Mouse (Mus musculus) intestine, embryonic 15.5 days (tissue): Measurements from ENCODE around the gene Sema3f. TPM values are rescaled to one million over a fixed set of nuclear protein-coding genes. Genes with fewer than 3 reads are reported as not detected.

Experiments used
- ATAC-seq: fragments of 200-750 bp; cut with Nextera tagmentation; 2 replicates; pipeline ENCODE4 v1.8.0; 2017; ENCODE audit warnings: moderate TSS enrichment, moderate library complexity
- H3K27ac ChIP-seq: fragments of 300-500 bp; sonication (generic); 2 replicates; pipeline ENCODE4 v1.5.1; 2015; ENCODE audit warnings: mild to moderate bottlenecking, inconsistent platforms
- H3K27me3 ChIP-seq: fragments of 300-500 bp; sonication (generic); replicated peaks from 2 replicates; pipeline ENCODE4 v1.6.1; 2015; ENCODE audit warnings: inconsistent platforms
- H3K36me3 ChIP-seq: fragments of 300-500 bp; sonication (generic); 2 replicates; pipeline ENCODE4 v1.6.1; 2015; ENCODE audit warnings: inconsistent platforms
- H3K4me1 ChIP-seq: fragments of 300-500 bp; sonication (generic); replicated peaks from 2 replicates; pipeline ENCODE4 v1.6.1; 2015; ENCODE audit warnings: inconsistent platforms
- H3K4me2 ChIP-seq: fragments of 300-500 bp; sonication (generic); replicated peaks from 2 replicates; pipeline ENCODE4 v1.6.1; 2015; ENCODE audit warnings: mild to moderate bottlenecking, inconsistent platforms
- H3K4me3 ChIP-seq: fragments of 300-500 bp; sonication (generic); replicated peaks from 2 replicates; pipeline ENCODE4 v1.5.1; 2015; ENCODE audit warnings: inconsistent platforms
- H3K9ac ChIP-seq: fragments of 300-500 bp; sonication (generic); 2 replicates; pipeline ENCODE4 v1.6.1; 2015; ENCODE audit warnings: inconsistent platforms
- H3K9me3 ChIP-seq: fragments of 300-500 bp; sonication (generic); 2 replicates; pipeline ENCODE4 v1.6.1; 2016; ENCODE audit warnings: inconsistent platforms
- WGBS: fragments of 180-500 bp; shearing (Covaris S2); methylation state at CpG from one replicate; pipeline ENCODE4 v1.1.7; 2015; 5-methylcytosine and 5-hydroxymethylcytosine counted together
- polyA plus RNA-seq: library from polyadenylated mRNA; unstranded; fragments of >200 nt; fragmentation: Nextera tagmentation; extraction: Ambion mirVana; gene quantifications from 2 replicates; pipeline ENCODE4 v1.2.1, GENCODE M21; 2015

Gene Sema3f
- polyA plus RNA-seq, 1 experiment from 2014 or later, result 8.9 TPM

DNA sequence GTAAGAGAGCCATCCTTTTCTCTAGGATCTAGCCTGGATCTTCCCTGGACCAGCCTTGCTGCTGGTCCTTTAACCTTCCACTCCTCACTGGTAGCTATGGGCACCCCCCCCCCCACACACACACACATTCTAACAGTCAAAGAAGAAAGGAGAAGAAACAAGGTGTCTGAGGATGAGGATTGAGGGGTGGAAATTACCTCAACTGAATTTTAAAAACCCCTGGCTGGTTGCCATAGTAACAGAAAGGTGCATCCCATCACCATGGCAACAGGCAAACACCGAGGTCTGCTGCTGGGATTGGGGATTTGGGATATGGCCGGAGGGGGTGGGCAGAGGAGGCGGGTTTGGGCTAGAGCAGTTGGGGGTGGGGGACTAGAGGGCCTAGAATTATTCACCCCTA is 19.4 kb upstream of the Sema3f start:
- Histone ChIP-seq H3K4me3 (no peak overlapping the region), H3K9me3 (no peaks in the 10 kb centered on the region), H3K4me1 (peaks cover 20% of the 10 kb centered on the region), H3K27me3 (no peaks in the 10 kb centered on the region), H3K27ac (no peak overlapping the region), H3K4me2 (no peak overlapping the region), H3K36me3 (no peaks in the 10 kb centered on the region), H3K9ac (no peak overlapping the region)
- no peak for ATAC-seq
- 60% methylated on average over 3 of the region's 3 CpGs for WGBS

DNA sequence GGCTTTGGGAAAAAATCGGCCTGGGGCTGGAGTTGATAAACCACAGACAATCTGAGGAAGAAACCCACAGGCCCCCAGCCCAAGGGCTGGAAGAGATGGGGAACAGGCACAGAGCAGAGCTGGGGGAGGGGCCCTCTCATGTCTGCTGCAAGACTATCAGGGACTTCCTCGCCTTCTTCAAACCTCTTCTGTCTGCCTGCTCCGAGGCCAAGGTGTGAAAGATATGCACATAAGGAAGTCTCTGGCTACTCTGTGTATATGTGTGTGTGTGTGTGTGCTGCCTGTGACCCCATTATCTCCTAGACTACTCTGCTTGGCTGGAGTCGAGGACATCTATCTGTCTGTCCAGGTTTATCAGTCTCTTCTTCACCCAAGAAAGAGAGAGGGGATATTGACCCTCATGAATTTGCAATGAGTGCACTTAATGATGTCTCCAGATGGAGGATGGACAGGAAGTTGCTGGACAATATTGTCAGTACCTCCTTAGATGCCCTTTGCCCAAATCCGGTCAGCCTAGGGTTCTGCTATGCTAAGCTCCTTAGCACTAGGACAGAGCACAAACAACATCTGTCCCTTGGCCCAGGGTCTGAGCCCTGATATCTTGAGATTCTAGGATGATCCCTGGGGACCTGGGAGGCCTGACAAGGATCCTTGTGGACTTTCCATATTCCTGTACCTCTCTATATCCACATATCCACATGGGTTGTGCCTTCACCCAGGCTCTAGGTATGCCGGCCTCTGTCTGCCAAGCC is 18.8 kb upstream of the Sema3f start:
- Histone ChIP-seq H3K4me1 (peaks cover 20% of the 10 kb centered on the region), H3K4me2 (no peak overlapping the region), H3K9me3 (no peaks in the 10 kb centered on the region), H3K27me3 (no peaks in the 10 kb centered on the region), H3K36me3 (no peaks in the 10 kb centered on the region), H3K27ac (no peak overlapping the region), H3K4me3 (no peak overlapping the region), H3K9ac (no peak overlapping the region)
- no peak for ATAC-seq
- 57% methylated on average over 6 of the region's 6 CpGs for WGBS

- H3K4me3 ChIP-seq, result no peak overlapping the region
- no peaks in the 10 kb centered on the region for H3K27me3 ChIP-seq
- no peaks in the 10 kb centered on the region for H3K36me3 ChIP-seq
- peaks cover 38% of the 10 kb centered on the region for H3K4me1 ChIP-seq
- H3K27ac ChIP-seq, result no peak overlapping the region
- no peaks in the 10 kb centered on the region for H3K9me3 ChIP-seq
- no peak overlapping the region for H3K9ac ChIP-seq
- 53% methylated on average over 3 of the region's 3 CpGs for WGBS
- no peak overlapping the region for H3K4me2 ChIP-seq
- ATAC-seq, result no peak
These were observed 16.8 kb upstream of the Sema3f start for GRCm38 (mm10) chr9:107727041-107727440.

DNA sequence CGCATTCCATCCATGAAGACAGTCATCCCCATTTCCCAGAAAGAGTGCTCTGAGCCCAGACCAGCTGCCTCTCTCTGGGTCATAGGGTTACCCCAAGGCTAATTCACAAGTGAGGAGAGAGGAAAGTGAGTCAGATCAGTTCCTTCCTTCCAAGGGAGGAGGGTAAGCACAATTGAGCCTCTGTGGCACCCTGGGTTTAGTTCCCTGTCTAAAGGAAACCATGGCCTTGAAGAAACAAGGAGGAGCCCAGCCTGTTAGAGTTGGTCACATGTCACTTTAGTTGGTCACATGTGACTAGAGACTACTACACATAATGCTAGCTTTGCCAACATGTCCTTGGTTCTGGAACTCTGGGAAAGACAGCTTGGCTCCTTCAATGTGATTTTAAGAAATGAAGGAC is 14.5 kb upstream of the Sema3f start:
- no peak for ATAC-seq
- peak overlapping the region; percentile 19; the same call in 1 of the 2 replicates for H3K27ac ChIP-seq
- H3K4me3 ChIP-seq, result no peak overlapping the region
- H3K4me2 ChIP-seq, result no peak overlapping the region
- WGBS, result 84% methylated on average over 1 of the region's 1 CpGs
- no peaks in the 10 kb centered on the region for H3K36me3 ChIP-seq
- H3K9ac ChIP-seq, result no peak overlapping the region
- no peaks in the 10 kb centered on the region for H3K9me3 ChIP-seq
- H3K27me3 ChIP-seq, result no peaks in the 10 kb centered on the region
- H3K4me1 ChIP-seq, result peaks cover 38% of the 10 kb centered on the region

GRCm38 (mm10) chr9:107723794-107724531 is 13.7 kb upstream of the Sema3f start:
- Histone ChIP-seq H3K4me1 (peaks cover 37% of the 10 kb centered on the region), H3K27me3 (no peaks in the 10 kb centered on the region), H3K9me3 (no peaks in the 10 kb centered on the region), H3K36me3 (no peaks in the 10 kb centered on the region), H3K4me2 (peak overlapping the region; percentile 40), H3K4me3 (no peak overlapping the region), H3K27ac (0 out of 2 replicates have a peak overlapping the region, but pooled peaks have one; percentile 19), H3K9ac (no peak overlapping the region)
- WGBS, result 7% methylated on average over 11 of the region's 11 CpGs
- ATAC-seq, result peak; percentile 65

DNA sequence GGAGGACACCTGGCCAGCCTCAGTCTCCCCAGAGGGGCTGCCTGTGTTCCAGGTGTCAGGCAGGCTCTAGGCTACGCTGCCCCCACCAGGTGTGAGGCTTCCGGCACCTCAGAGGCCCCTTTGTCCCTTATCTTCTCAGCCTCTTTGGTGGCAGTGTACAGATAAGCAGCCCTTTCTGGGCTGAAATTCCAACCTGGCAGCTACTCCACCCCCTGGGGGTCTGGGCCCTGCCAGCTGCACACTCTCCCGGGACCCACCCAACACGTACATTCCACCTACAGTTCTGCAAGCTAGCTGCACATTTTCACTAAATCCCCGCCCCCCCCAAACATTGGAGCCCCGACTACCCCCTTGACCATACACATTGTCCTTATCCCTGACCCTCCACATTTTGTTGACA is 13.0 kb upstream of the Sema3f start:
- WGBS, result 26% methylated on average over 6 of the region's 6 CpGs
- H3K27ac ChIP-seq, result 0 out of 2 replicates have a peak overlapping the region, but pooled peaks have one; percentile 3

GRCm38 (mm10) chr9:107718781-107719540 is 8.7 kb upstream of the Sema3f start:
- Histone ChIP-seq H3K27me3 (no peaks in the 10 kb centered on the region), H3K27ac (no peak overlapping the region), H3K9me3 (no peaks in the 10 kb centered on the region), H3K4me3 (no peak overlapping the region), H3K9ac (no peak overlapping the region), H3K4me1 (peaks cover 42% of the 10 kb centered on the region), H3K4me2 (no peak overlapping the region), H3K36me3 (no peaks in the 10 kb centered on the region)
- no peak for ATAC-seq
- WGBS, result 77% methylated on average over 10 of the region's 10 CpGs

More for the DNA sequence above, 13.0 kb upstream of the Sema3f start:
- H3K9me3 ChIP-seq, result no peaks in the 10 kb centered on the region
- H3K4me3 ChIP-seq, result no peak overlapping the region
- H3K4me1 ChIP-seq, result peaks cover 34% of the 10 kb centered on the region
- H3K27me3 ChIP-seq, result no peaks in the 10 kb centered on the region
- peak overlapping the region; percentile 40 for H3K4me2 ChIP-seq
- ATAC-seq, result peak; percentile 56
- H3K36me3 ChIP-seq, result no peaks in the 10 kb centered on the region
- no peak overlapping the region for H3K9ac ChIP-seq

- Histone ChIP-seq H3K27me3 (no peaks in the 10 kb centered on the region), H3K4me1 (peaks cover 26% of the 10 kb centered on the region), H3K9ac (0 out of 2 replicates have a peak overlapping the region, but pooled peaks have one; percentile 8), H3K27ac (peak overlapping the region; percentile 42; the same call in 1 of the 2 replicates), H3K4me3 (no peak overlapping the region), H3K36me3 (no peaks in the 10 kb centered on the region), H3K9me3 (no peaks in the 10 kb centered on the region), H3K4me2 (no peak overlapping the region)
- ATAC-seq, result no peak; the same call in 1 of the 2 replicates
- WGBS, result 31% methylated on average over 6 of the region's 6 CpGs
These were observed 6.7 kb upstream of the Sema3f start for GRCm38 (mm10) chr9:107716951-107717350.

- Histone ChIP-seq H3K27me3 (no peaks in the 10 kb centered on the region), H3K4me2 (no peak overlapping the region), H3K4me1 (peaks cover 26% of the 10 kb centered on the region), H3K36me3 (no peaks in the 10 kb centered on the region), H3K9me3 (no peaks in the 10 kb centered on the region), H3K27ac (no peak overlapping the region), H3K9ac (no peak overlapping the region), H3K4me3 (no peak overlapping the region)
- 89% methylated on average over 2 of the region's 2 CpGs for WGBS
- ATAC-seq, result no peak
These were observed 5.4 kb upstream of the Sema3f start for GRCm38 (mm10) chr9:107715632-107716031.

GRCm38 (mm10) chr9:107714221-107714952 is 4.1 kb upstream of the Sema3f start:
- Histone ChIP-seq H3K4me3 (no peak overlapping the region), H3K36me3 (no peaks in the 10 kb centered on the region), H3K4me1 (peaks cover 31% of the 10 kb centered on the region), H3K9ac (no peak overlapping the region), H3K4me2 (peak overlapping the region; percentile 30), H3K27ac (peak overlapping the region; percentile 29), H3K9me3 (no peaks in the 10 kb centered on the region), H3K27me3 (no peaks in the 10 kb centered on the region)
- ATAC-seq, result peak; percentile 19; the same call in 1 of the 2 replicates
- WGBS, result 14% methylated on average over 12 of the region's 12 CpGs

GRCm38 (mm10) chr9:107709096-107709696 is 1.1 kb downstream of the Sema3f start:
- H3K4me3 ChIP-seq, result peak overlapping the region; percentile 74
- H3K9ac ChIP-seq, result peak overlapping the region; percentile 84
- whole genome bisulfite sequencing, result under 1% methylated on average over 54 of the region's 55 CpGs
- H3K9me3 ChIP-seq, result no peaks in the 10 kb centered on the region
- H3K27me3 ChIP-seq, result no peaks in the 10 kb centered on the region
- ATAC-seq, result peak; percentile 1; the same call in 1 of the 2 replicates
- H3K36me3 ChIP-seq, result 0 out of 2 replicates have a peak, but pooled peaks cover 4% of the 10 kb centered on the region
- H3K4me2 ChIP-seq, result peak overlapping the region; percentile 96
- H3K27ac ChIP-seq, result peak overlapping the region; percentile 88
- H3K4me1 ChIP-seq, result peaks cover 47% of the 10 kb centered on the region
